Mouse (Mus musculus): Measurements from ENCODE around the gene Cdkn1c. TPM values are rescaled to one million over a fixed set of nuclear protein-coding genes. Genes with fewer than 3 reads are reported as not detected.
A peak's percentile ranks its signal among the peaks of the same experiment; 100 is the strongest.

Gene Cdkn1c
- polyA plus RNA-seq, 1 experiment from 2014 or later, result 185 TPM

GRCm38 (mm10) chr7:143503926-143504325 lies 43.1 kb upstream of the Cdkn1c start:
- DNase-seq (ENCODE audit: low spot score) (no peak), ATAC-seq (ENCODE audit: low FRiP score, low TSS enrichment) (no peak)
- Histone ChIP-seq H3K9me3 (ENCODE audit: control insufficient read depth, low read length) (no peaks in the 10 kb centered on the region), H3K4me1 (replicated peaks; ENCODE audit: control insufficient read depth, insufficient read depth) (peaks cover 3% of the 10 kb centered on the region), H3K9ac (ENCODE audit: low read length) (no peak overlapping the region), H3K36me3 (ENCODE audit: control insufficient read depth, insufficient read depth, low read length) (no peaks in the 10 kb centered on the region), H3K27ac (replicated peaks) (no peak overlapping the region), H3K27me3 (ENCODE audit: control insufficient read depth, insufficient read depth, low read length) (no peaks in the 10 kb centered on the region), H3K4me3 (ENCODE audit: low read depth, low read length) (no peak overlapping the region), H3K4me2 (replicated peaks; ENCODE audit: low read depth) (no peak overlapping the region)
- WGBS, result 70% methylated on average over 6 of the region's 6 CpGs
- no peak for TF ChIP-seq EP300 (optimal IDR thresholded peaks at IDR 0.05)
- TF ChIP-seq CTCF (IDR thresholded peaks at IDR 0.05; ENCODE audit: low read depth), result no peak

DNA sequence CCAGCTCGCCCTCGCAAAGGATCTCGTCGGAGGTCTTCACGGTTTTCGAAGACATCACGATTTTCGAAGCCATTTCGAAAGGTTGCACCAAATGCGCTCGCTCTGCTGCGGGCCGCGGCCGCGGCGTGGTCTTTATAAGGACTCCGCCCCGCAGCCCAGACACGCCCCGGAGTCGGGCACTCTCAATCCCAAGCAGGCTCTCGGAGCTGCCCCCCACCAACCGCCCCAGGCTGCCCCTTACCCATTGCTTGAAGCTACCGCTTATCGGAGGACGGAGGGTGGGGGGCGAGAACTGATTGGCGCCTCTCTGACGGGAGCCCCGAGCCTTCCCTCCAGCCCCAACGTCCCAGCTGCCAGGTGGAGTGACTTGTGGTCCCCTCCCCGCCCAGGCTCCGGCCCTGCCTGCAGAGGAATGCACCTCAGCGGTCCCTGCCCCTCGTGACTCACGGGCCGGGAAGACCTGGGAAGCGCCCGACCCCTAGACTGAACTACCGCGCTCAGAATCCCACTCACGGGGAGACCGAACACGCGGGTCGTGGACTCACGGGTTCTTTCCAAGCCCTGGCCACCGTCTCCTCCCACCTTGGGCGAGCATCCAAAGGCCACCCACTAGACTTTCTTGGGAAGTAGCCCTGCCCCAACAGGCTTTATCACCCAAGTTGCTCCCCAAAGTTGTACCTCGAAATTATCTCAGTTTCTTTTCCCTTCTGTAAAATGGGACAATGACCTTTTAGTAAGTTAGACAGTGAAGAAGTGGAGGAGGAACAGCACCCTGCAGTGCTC lies 41.8 kb upstream of the Cdkn1c start, which contains the start of gene Phlda2:
Gene Phlda2 (minus strand): TSS at position 733 of the 783 bp plus-strand sequence.
- Histone ChIP-seq H3K36me3 (ENCODE audit: control insufficient read depth, insufficient read depth, low read length) (no peaks in the 10 kb centered on the region), H3K4me1 (replicated peaks; ENCODE audit: control insufficient read depth, insufficient read depth) (peaks cover 3% of the 10 kb centered on the region), H3K9ac (ENCODE audit: low read length) (peak within 1 kb of the TSS; percentile 50), H3K9me3 (ENCODE audit: control insufficient read depth, low read length) (no peaks in the 10 kb centered on the region), H3K4me3 (ENCODE audit: low read depth, low read length) (peak within 1 kb of the TSS; percentile 44), H3K4me2 (replicated peaks; ENCODE audit: low read depth) (peak within 1 kb of the TSS; percentile 87), H3K27me3 (ENCODE audit: control insufficient read depth, insufficient read depth, low read length) (no peaks in the 10 kb centered on the region), H3K27ac (replicated peaks) (peak within 1 kb of the TSS; percentile 24; the same call in 1 of the 2 replicates)
- WGBS, result 2% methylated on average over 51 of the region's 51 CpGs
- ATAC-seq (ENCODE audit: low FRiP score, low TSS enrichment) (peak; percentile 39), DNase-seq (ENCODE audit: low spot score) (peak; percentile 69)
- TF ChIP-seq EP300 (optimal IDR thresholded peaks at IDR 0.05) (no peak), CTCF (IDR thresholded peaks at IDR 0.05; ENCODE audit: low read depth) (no peak)

DNA sequence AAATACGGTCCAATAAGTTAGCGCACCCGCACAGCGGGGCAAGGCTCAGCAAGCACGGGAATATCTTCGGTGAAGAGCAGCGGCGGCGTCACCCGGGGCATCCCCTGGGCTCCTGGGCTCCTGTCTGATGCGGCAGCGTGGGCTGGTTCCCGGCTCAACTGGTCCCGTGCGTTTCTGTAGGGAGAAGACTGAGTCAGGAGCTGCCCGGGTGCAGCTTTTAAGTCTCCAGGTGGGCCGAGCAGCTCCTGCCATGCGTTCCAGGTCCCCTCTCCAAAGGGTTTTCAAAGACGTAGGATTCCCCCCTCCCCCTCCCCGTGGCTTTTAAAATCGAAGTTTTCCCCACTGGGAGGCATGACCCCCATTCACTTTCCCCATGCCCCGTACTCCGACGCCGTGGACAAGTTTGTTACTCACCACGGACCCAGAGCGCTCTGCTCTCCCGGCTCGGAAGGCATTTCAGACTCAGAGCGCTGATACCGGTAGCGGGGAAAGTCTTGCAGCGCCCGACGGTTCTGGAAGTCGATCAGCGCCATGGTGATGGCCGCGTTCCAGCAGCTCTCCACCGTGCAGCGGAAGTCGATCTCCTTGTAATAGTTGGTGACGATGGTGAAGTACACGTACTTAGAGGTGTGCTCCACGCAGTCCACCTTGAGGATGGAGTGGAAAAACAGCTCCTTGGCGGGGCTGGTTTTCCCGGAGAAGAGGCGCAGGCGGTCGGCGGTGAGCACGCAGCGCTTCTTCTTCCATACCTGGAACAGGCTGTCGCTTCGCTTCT lies 41.0 kb upstream of the Cdkn1c start:
- H3K4me1 ChIP-seq (replicated peaks; ENCODE audit: control insufficient read depth, insufficient read depth), result peaks cover 3% of the 10 kb centered on the region
- no peaks in the 10 kb centered on the region for H3K36me3 ChIP-seq (ENCODE audit: control insufficient read depth, insufficient read depth, low read length)
- ATAC-seq (ENCODE audit: low FRiP score, low TSS enrichment) (no peak), DNase-seq (ENCODE audit: low spot score) (peak; percentile 61)
- TF ChIP-seq EP300 (optimal IDR thresholded peaks at IDR 0.05), result no peak
- no peak for TF ChIP-seq CTCF (IDR thresholded peaks at IDR 0.05; ENCODE audit: low read depth)
- peak overlapping the region; percentile 44 for H3K4me3 ChIP-seq (ENCODE audit: low read depth, low read length)
- no peaks in the 10 kb centered on the region for H3K27me3 ChIP-seq (ENCODE audit: control insufficient read depth, insufficient read depth, low read length)
- 4% methylated on average over 55 of the region's 55 CpGs for WGBS
- H3K4me2 ChIP-seq (replicated peaks; ENCODE audit: low read depth), result peak overlapping the region; percentile 87
- H3K27ac ChIP-seq (replicated peaks), result peak overlapping the region; percentile 24; the same call in 1 of the 2 replicates
- H3K9me3 ChIP-seq (ENCODE audit: control insufficient read depth, low read length), result no peaks in the 10 kb centered on the region
- peak overlapping the region; percentile 50 for H3K9ac ChIP-seq (ENCODE audit: low read length)

DNA sequence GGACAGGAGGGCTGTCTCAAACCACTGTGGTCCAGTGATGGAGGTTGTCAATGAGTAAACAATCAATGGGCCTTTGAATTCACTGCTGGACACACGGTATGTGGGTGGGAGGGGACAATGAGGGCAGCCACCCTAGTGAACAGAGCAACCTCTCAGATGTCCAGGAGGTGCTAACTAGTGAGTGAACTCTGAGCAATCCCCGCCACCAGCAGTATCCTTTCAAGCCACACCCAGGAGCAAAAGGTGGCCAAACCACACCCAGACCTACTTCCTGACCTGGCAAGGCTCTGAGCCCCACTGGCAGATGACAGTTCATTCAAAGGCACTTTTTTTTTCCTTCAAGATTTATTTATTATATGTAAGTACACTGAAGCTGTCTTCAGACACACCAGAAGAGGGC lies 40.1 kb upstream of the Cdkn1c start:
- peak; percentile 45 for DNase-seq (ENCODE audit: low spot score)

DNA sequence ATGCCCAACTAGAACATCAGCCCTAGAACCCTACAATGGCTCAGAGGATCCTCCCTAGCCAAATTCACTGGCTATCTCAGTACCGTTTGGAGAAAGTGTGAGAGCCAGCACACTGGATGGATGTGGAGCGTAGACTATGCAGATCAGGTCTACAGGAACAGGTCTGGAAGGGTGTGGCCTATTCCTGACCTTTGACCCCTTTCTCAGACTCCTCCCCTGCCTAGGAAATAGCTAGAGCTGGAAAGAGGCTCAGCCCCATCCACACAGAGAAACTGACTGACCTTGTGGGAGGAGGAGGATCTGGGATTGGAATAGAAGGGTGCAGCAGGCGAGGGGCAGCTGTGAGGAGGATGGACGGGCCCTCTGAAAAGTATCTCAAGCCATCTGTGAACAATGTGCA lies 37.7 kb upstream of the Cdkn1c start:
- H3K4me3 ChIP-seq (ENCODE audit: low read depth, low read length), result no peak overlapping the region
- H3K9ac ChIP-seq (ENCODE audit: low read length), result no peak overlapping the region
- H3K36me3 ChIP-seq (ENCODE audit: control insufficient read depth, insufficient read depth, low read length), result no peaks in the 10 kb centered on the region
- no peak overlapping the region for H3K27ac ChIP-seq (replicated peaks)
- TF ChIP-seq CTCF (IDR thresholded peaks at IDR 0.05; ENCODE audit: low read depth) (no peak), EP300 (optimal IDR thresholded peaks at IDR 0.05) (no peak)
- ATAC-seq (ENCODE audit: low FRiP score, low TSS enrichment) (peak; percentile 43; the same call in 1 of the 2 replicates), DNase-seq (ENCODE audit: low spot score) (no peak)
- H3K4me2 ChIP-seq (replicated peaks; ENCODE audit: low read depth), result no peak overlapping the region
- H3K9me3 ChIP-seq (ENCODE audit: control insufficient read depth, low read length), result no peaks in the 10 kb centered on the region
- no peaks in the 10 kb centered on the region for H3K27me3 ChIP-seq (ENCODE audit: control insufficient read depth, insufficient read depth, low read length)
- WGBS, result 81% methylated on average over 4 of the region's 4 CpGs
- peaks cover 3% of the 10 kb centered on the region for H3K4me1 ChIP-seq (replicated peaks; ENCODE audit: control insufficient read depth, insufficient read depth)

More for the DNA sequence above, 40.1 kb upstream of the Cdkn1c start:
- WGBS, result 30% methylated on average over 2 of the region's 2 CpGs
- no peak overlapping the region for H3K4me3 ChIP-seq (ENCODE audit: low read depth, low read length)
- H3K4me2 ChIP-seq (replicated peaks; ENCODE audit: low read depth), result no peak overlapping the region
- ATAC-seq (ENCODE audit: low FRiP score, low TSS enrichment), result peak; percentile 16; the same call in 1 of the 2 replicates
- TF ChIP-seq CTCF (IDR thresholded peaks at IDR 0.05; ENCODE audit: low read depth) (no peak), EP300 (optimal IDR thresholded peaks at IDR 0.05) (no peak)
- peaks cover 3% of the 10 kb centered on the region for H3K4me1 ChIP-seq (replicated peaks; ENCODE audit: control insufficient read depth, insufficient read depth)
- no peak overlapping the region for H3K9ac ChIP-seq (ENCODE audit: low read length)
- no peaks in the 10 kb centered on the region for H3K27me3 ChIP-seq (ENCODE audit: control insufficient read depth, insufficient read depth, low read length)
- H3K9me3 ChIP-seq (ENCODE audit: control insufficient read depth, low read length), result no peaks in the 10 kb centered on the region
- no peak overlapping the region for H3K27ac ChIP-seq (replicated peaks)
- no peaks in the 10 kb centered on the region for H3K36me3 ChIP-seq (ENCODE audit: control insufficient read depth, insufficient read depth, low read length)

Data from stomach, postnatal 0 days (tissue).